Mouse (Mus musculus) intestine, embryonic 16.5 days (tissue): Measurements from ENCODE around the gene Cttnbp2. TPM values are rescaled to one million over a fixed set of nuclear protein-coding genes. Genes with fewer than 3 reads are reported as not detected.

ENCODE experiments used
- ATAC-seq: fragments of 200-750 bp; cut with Nextera tagmentation; 2 replicates; pipeline ENCODE4 v1.8.0; 2017; ENCODE audit warnings: moderate TSS enrichment, moderate library complexity
- H3K27ac ChIP-seq: fragments of 300-500 bp; sonication (generic); 2 replicates; pipeline ENCODE4 v1.5.1; 2014; ENCODE audit warnings: mild to moderate bottlenecking, low read length
- H3K27me3 ChIP-seq: fragments of 300-500 bp; sonication (generic); replicated peaks from 2 replicates; pipeline ENCODE4 v1.6.1; 2014; ENCODE audit warnings: low read length, control low read depth, mixed read lengths; ENCODE audit not compliant: control insufficient read depth, insufficient read depth
- H3K36me3 ChIP-seq: fragments of 300-500 bp; sonication (generic); 2 replicates; pipeline ENCODE4 v1.6.1; 2014; ENCODE audit warnings: low read length, control low read depth; ENCODE audit not compliant: control insufficient read depth, insufficient read depth
- H3K4me1 ChIP-seq: fragments of 300-500 bp; sonication (generic); 2 replicates; pipeline ENCODE4 v1.6.1; 2014; ENCODE audit warnings: low read length, control low read depth, mixed read lengths; ENCODE audit not compliant: control insufficient read depth, insufficient read depth
- H3K4me2 ChIP-seq: fragments of 300-500 bp; sonication (generic); 2 replicates; pipeline ENCODE4 v1.6.1; 2014; ENCODE audit warnings: low read depth, low read length, control low read depth
- H3K4me3 ChIP-seq: fragments of 300-500 bp; sonication (generic); 2 replicates; pipeline ENCODE4 v1.5.1; 2014; ENCODE audit warnings: mild to moderate bottlenecking, low read length
- H3K9ac ChIP-seq: fragments of 300-500 bp; sonication (generic); 2 replicates; pipeline ENCODE4 v1.6.1; 2014; ENCODE audit warnings: low read depth, low read length
- H3K9me3 ChIP-seq: fragments of 300-500 bp; sonication (generic); 2 replicates; pipeline ENCODE4 v1.6.1; 2016; ENCODE audit warnings: low read length, control low read depth; ENCODE audit not compliant: control insufficient read depth
- WGBS: fragments of 180-500 bp; shearing (Covaris S2); extraction: QIAGEN DNeasy Blood & Tissue Kit; methylation state at CpG from one replicate; pipeline ENCODE4 v1.1.7; 2014; 5-methylcytosine and 5-hydroxymethylcytosine counted together
- polyA plus RNA-seq: library from polyadenylated mRNA; unstranded; fragments of >200 nt; fragmentation: Nextera tagmentation; extraction: Ambion mirVana; gene quantifications from 2 replicates; pipeline ENCODE4 v1.2.1, GENCODE M21; 2015

Cttnbp2 gene
- polyA plus RNA-seq, 1 experiment from 2014 or later: 9.7 TPM

DNA sequence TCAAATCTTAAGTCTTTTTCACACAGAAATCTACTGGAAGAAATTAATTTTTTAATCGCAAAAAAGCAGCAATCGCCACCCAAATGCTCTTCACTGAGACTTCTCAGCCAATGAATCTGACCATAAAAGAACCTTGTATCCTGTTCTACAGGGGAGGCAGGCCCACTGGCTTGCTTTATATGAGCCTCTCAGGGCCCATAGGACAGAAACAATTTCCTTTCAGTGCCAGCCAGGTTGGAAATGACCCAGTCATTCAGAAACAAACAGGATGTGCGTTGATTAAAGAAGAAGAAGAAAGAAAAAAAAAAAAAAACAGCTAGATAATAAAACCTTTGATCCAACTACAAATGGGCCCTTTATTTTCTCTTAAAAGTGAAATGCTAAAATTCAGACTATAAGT, 68.3 kb downstream of the Cttnbp2 start:
- Histone ChIP-seq H3K9ac (no peak overlapping the region), H3K4me1 (no peaks in the 10 kb centered on the region), H3K36me3 (no peaks in the 10 kb centered on the region), H3K9me3 (no peaks in the 10 kb centered on the region), H3K27me3 (no peaks in the 10 kb centered on the region), H3K4me2 (no peak overlapping the region), H3K4me3 (no peak overlapping the region), H3K27ac (no peak overlapping the region)
- no peak for ATAC-seq
- WGBS: 69% methylated on average over 3 of the region's 3 CpGs

- Histone ChIP-seq H3K4me2 (no peak overlapping the region), H3K4me1 (no peaks in the 10 kb centered on the region), H3K9me3 (no peaks in the 10 kb centered on the region), H3K27ac (no peak overlapping the region), H3K9ac (no peak overlapping the region), H3K4me3 (no peak overlapping the region), H3K27me3 (no peaks in the 10 kb centered on the region), H3K36me3 (no peaks in the 10 kb centered on the region)
- 60% methylated on average over 4 of the region's 4 CpGs for WGBS
- no peak for ATAC-seq
Observed at GRCm38 (mm10) chr6:18445747-18446146, 68.9 kb downstream of the Cttnbp2 start.

- Histone ChIP-seq H3K27ac (no peak overlapping the region), H3K4me2 (no peak overlapping the region), H3K9ac (no peak overlapping the region), H3K4me3 (no peak overlapping the region), H3K27me3 (no peaks in the 10 kb centered on the region), H3K36me3 (no peaks in the 10 kb centered on the region), H3K9me3 (no peaks in the 10 kb centered on the region), H3K4me1 (no peaks in the 10 kb centered on the region)
- WGBS: 84% methylated on average over 3 of the region's 3 CpGs
- ATAC-seq: no peak
Observed at GRCm38 (mm10) chr6:18442303-18442702, 72.3 kb downstream of the Cttnbp2 start.

DNA sequence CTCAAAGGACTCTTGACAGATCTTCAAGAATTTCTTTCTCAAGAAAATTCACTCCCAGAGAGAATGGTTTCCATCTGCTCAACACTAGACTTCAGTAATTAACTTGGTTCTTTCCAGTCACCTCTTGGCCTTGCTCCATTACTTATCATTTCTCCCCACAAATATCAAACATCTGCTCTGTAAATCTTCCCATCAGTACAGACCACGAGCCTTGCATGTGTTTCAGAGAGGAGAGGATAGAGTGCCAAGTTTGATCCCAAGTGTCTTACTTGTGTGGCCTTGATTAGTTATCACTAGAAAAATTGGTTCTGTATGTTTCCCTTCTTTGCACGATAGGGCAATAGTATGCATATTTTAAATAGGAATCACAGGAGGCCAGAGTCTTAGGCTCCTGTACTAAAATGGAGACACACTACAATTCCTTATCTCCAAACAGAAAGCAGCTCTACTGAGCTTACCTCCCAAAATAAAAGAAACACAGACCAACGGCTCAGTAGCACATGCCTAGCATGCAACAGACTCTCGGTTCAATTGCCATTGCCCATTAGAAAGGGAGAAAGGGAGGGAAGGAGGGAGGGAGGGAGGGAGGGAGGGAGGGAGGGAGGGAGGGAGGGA, 73.6 kb downstream of the Cttnbp2 start:
- Histone ChIP-seq H3K36me3 (no peaks in the 10 kb centered on the region), H3K4me2 (no peak overlapping the region), H3K27me3 (no peaks in the 10 kb centered on the region), H3K9me3 (no peaks in the 10 kb centered on the region), H3K4me3 (no peak overlapping the region), H3K4me1 (no peaks in the 10 kb centered on the region), H3K27ac (no peak overlapping the region), H3K9ac (no peak overlapping the region)
- no peak for ATAC-seq
- 65% methylated on average over 4 of the region's 4 CpGs for WGBS

DNA sequence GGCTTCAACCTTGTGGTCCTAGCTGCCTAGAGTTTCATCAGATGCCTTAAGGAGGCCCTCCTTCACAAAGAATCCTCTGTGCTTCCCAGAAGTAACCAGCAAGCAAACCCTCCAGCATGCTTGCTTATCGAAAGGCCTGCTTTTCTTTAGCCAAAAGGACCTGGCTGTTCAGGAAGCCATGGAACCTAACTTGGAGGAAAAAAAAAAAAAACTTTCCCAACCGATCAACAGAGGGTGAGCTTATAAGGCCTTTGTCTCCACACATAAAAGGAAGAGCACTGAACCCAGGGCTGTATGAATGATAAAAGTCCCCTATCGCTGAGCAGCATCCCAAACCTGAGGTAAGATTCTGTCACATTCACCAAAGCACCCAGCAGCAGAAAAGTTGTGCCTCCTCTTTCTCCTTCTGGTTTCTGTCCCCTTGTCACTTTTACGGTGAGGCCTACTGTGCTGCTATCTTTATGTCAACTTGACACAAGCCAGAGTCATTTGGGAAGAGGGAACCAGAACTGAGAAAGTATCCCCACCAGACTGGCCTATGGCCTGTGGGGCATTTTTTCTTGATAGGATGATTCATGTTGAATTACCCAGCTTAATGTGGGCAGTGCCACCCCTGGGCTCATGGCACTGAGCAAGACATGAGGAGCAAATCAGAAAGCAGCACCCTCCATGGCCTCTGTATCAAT, 78.4 kb downstream of the Cttnbp2 start:
- WGBS: 50% methylated on average over 4 of the region's 4 CpGs
- ATAC-seq: no peak
- Histone ChIP-seq H3K4me3 (no peak overlapping the region), H3K4me2 (no peak overlapping the region), H3K36me3 (no peaks in the 10 kb centered on the region), H3K27me3 (no peaks in the 10 kb centered on the region), H3K4me1 (no peaks in the 10 kb centered on the region), H3K9me3 (no peaks in the 10 kb centered on the region), H3K9ac (no peak overlapping the region), H3K27ac (no peak overlapping the region)

GRCm38 (mm10) chr6:18434828-18435531, 79.7 kb downstream of the Cttnbp2 start:
- Histone ChIP-seq H3K27me3 (no peaks in the 10 kb centered on the region), H3K27ac (no peak overlapping the region), H3K36me3 (no peaks in the 10 kb centered on the region), H3K9ac (no peak overlapping the region), H3K9me3 (no peaks in the 10 kb centered on the region), H3K4me2 (no peak overlapping the region), H3K4me3 (no peak overlapping the region), H3K4me1 (no peaks in the 10 kb centered on the region)
- peak; percentile 50; the same call in 1 of the 2 replicates for ATAC-seq
- 88% methylated on average over 16 of the region's 16 CpGs for WGBS

DNA sequence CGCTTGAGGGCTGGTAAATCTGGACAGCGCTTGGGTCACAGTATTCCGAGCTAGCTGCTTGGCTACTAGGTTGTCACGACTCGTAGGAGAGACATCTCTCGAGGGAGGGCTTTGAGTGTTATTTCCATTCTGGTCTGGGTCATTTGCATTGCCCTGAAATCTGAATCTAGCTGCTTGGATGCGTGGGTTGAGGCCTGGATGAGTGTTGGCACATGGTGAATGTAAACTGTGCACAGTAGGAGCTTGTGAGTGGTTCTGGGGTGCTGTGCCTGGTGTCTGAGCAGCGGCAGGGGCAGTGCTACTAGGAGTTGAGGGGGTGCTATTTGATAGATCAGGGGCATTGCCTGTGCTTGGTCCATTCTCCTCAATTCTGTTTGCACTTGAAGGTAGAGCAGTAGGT, 80.3 kb downstream of the Cttnbp2 start:
- H3K9me3 ChIP-seq: no peaks in the 10 kb centered on the region
- H3K4me3 ChIP-seq: no peak overlapping the region
- no peaks in the 10 kb centered on the region for H3K27me3 ChIP-seq
- no peak overlapping the region for H3K4me2 ChIP-seq
- no peaks in the 10 kb centered on the region for H3K4me1 ChIP-seq
- no peak overlapping the region for H3K9ac ChIP-seq
- H3K27ac ChIP-seq: no peak overlapping the region
- H3K36me3 ChIP-seq: no peaks in the 10 kb centered on the region
- 91% methylated on average over 8 of the region's 8 CpGs for WGBS
- ATAC-seq: no peak

GRCm38 (mm10) chr6:18432362-18432761, 82.3 kb downstream of the Cttnbp2 start:
- Histone ChIP-seq H3K27me3 (no peaks in the 10 kb centered on the region), H3K4me3 (no peak overlapping the region), H3K27ac (no peak overlapping the region), H3K9me3 (no peaks in the 10 kb centered on the region), H3K36me3 (no peaks in the 10 kb centered on the region), H3K4me1 (no peaks in the 10 kb centered on the region), H3K9ac (no peak overlapping the region), H3K4me2 (no peak overlapping the region)
- no peak for ATAC-seq
- WGBS: 74% methylated on average over 3 of the region's 3 CpGs

- Histone ChIP-seq H3K27ac (no peak overlapping the region), H3K9me3 (no peaks in the 10 kb centered on the region), H3K4me2 (no peak overlapping the region), H3K27me3 (no peaks in the 10 kb centered on the region), H3K9ac (no peak overlapping the region), H3K4me3 (no peak overlapping the region), H3K36me3 (no peaks in the 10 kb centered on the region), H3K4me1 (no peaks in the 10 kb centered on the region)
- 83% methylated on average over 2 of the region's 2 CpGs for whole genome bisulfite sequencing
- ATAC-seq: no peak
Observed at GRCm38 (mm10) chr6:18431891-18432290, 82.8 kb downstream of the Cttnbp2 start.
